Mouse (Mus musculus): Measurements from ENCODE around the gene Cib2.

Gene Cib2

GRCm38 (mm10) chr9:54538244-54538643 lies 21.8 kb downstream of the Cib2 start:
- Histone ChIP-seq H3K4me1 (replicated peaks; ENCODE audit: low read depth, low read length) (peaks cover 4% of the 10 kb centered on the region; the same call in 1 of the 2 replicates), H3K27me3 (ENCODE audit: insufficient read depth, low read length) (peaks cover 48% of the 10 kb centered on the region), H3K9me3 (ENCODE audit: low read length) (no peaks in the 10 kb centered on the region), H3K36me3 (ENCODE audit: insufficient read depth, low read length) (no peaks in the 10 kb centered on the region), H3K4me3 (replicated peaks; ENCODE audit: low read length) (no peak overlapping the region)
- TF ChIP-seq CTCF (conservative IDR thresholded peaks at IDR 0.05; ENCODE audit: low read length) (no peak), POU5F1 (IDR thresholded peaks at IDR 0.05; ENCODE audit: borderline replicate concordance, low read length) (no peak), NANOG (IDR thresholded peaks at IDR 0.05; ENCODE audit: borderline replicate concordance, low read length) (no peak)

GRCm38 (mm10) chr9:54537480-54537879 lies 22.5 kb downstream of the Cib2 start:
- peaks cover 4% of the 10 kb centered on the region; the same call in 1 of the 2 replicates for H3K4me1 ChIP-seq (replicated peaks; ENCODE audit: low read depth, low read length)
- peaks cover 41% of the 10 kb centered on the region for H3K27me3 ChIP-seq (ENCODE audit: insufficient read depth, low read length)
- H3K9me3 ChIP-seq (ENCODE audit: low read length): no peaks in the 10 kb centered on the region
- no peak for TF ChIP-seq NANOG (IDR thresholded peaks at IDR 0.05; ENCODE audit: borderline replicate concordance, low read length)
- TF ChIP-seq CTCF (conservative IDR thresholded peaks at IDR 0.05; ENCODE audit: low read length): no peak
- TF ChIP-seq POU5F1 (IDR thresholded peaks at IDR 0.05; ENCODE audit: borderline replicate concordance, low read length): no peak
- no peak overlapping the region for H3K4me3 ChIP-seq (replicated peaks; ENCODE audit: low read length)
- H3K36me3 ChIP-seq (ENCODE audit: insufficient read depth, low read length): no peaks in the 10 kb centered on the region

- Histone ChIP-seq H3K4me3 (replicated peaks; ENCODE audit: low read length) (no peak overlapping the region), H3K36me3 (ENCODE audit: insufficient read depth, low read length) (no peaks in the 10 kb centered on the region), H3K9me3 (ENCODE audit: low read length) (no peaks in the 10 kb centered on the region), H3K4me1 (replicated peaks; ENCODE audit: low read depth, low read length) (peaks cover 4% of the 10 kb centered on the region; the same call in 1 of the 2 replicates), H3K27me3 (ENCODE audit: insufficient read depth, low read length) (peaks cover 38% of the 10 kb centered on the region)
- TF ChIP-seq NANOG (IDR thresholded peaks at IDR 0.05; ENCODE audit: borderline replicate concordance, low read length): no peak
Observed at GRCm38 (mm10) chr9:54537030-54537429, 23.0 kb downstream of the Cib2 start.

GRCm38 (mm10) chr9:54536236-54536635 lies 23.8 kb downstream of the Cib2 start:
- no peak overlapping the region for H3K4me3 ChIP-seq (replicated peaks; ENCODE audit: low read length)
- no peak for TF ChIP-seq NANOG (IDR thresholded peaks at IDR 0.05; ENCODE audit: borderline replicate concordance, low read length)
- no peak for TF ChIP-seq POU5F1 (IDR thresholded peaks at IDR 0.05; ENCODE audit: borderline replicate concordance, low read length)
- no peak for TF ChIP-seq CTCF (conservative IDR thresholded peaks at IDR 0.05; ENCODE audit: low read length)
- H3K9me3 ChIP-seq (ENCODE audit: low read length): no peaks in the 10 kb centered on the region
- H3K4me1 ChIP-seq (replicated peaks; ENCODE audit: low read depth, low read length): peaks cover 4% of the 10 kb centered on the region; the same call in 1 of the 2 replicates
- H3K36me3 ChIP-seq (ENCODE audit: insufficient read depth, low read length): no peaks in the 10 kb centered on the region
- peaks cover 38% of the 10 kb centered on the region for H3K27me3 ChIP-seq (ENCODE audit: insufficient read depth, low read length)

GRCm38 (mm10) chr9:54533975-54534374 lies 26.0 kb downstream of the Cib2 start:
- peaks cover 4% of the 10 kb centered on the region; the same call in 1 of the 2 replicates for H3K4me1 ChIP-seq (replicated peaks; ENCODE audit: low read depth, low read length)
- no peak overlapping the region for H3K4me3 ChIP-seq (replicated peaks; ENCODE audit: low read length)
- no peak for TF ChIP-seq CTCF (conservative IDR thresholded peaks at IDR 0.05; ENCODE audit: low read length)
- no peak for TF ChIP-seq POU5F1 (IDR thresholded peaks at IDR 0.05; ENCODE audit: borderline replicate concordance, low read length)
- TF ChIP-seq NANOG (IDR thresholded peaks at IDR 0.05; ENCODE audit: borderline replicate concordance, low read length): no peak
- H3K27me3 ChIP-seq (ENCODE audit: insufficient read depth, low read length): peaks cover 19% of the 10 kb centered on the region
- H3K36me3 ChIP-seq (ENCODE audit: insufficient read depth, low read length): no peaks in the 10 kb centered on the region
- H3K9me3 ChIP-seq (ENCODE audit: low read length): no peaks in the 10 kb centered on the region

GRCm38 (mm10) chr9:54532926-54533325 lies 27.1 kb downstream of the Cib2 start:
- H3K4me1 ChIP-seq (replicated peaks; ENCODE audit: low read depth, low read length): no peaks in the 10 kb centered on the region
- TF ChIP-seq POU5F1 (IDR thresholded peaks at IDR 0.05; ENCODE audit: borderline replicate concordance, low read length): no peak
- TF ChIP-seq NANOG (IDR thresholded peaks at IDR 0.05; ENCODE audit: borderline replicate concordance, low read length): no peak
- no peak for TF ChIP-seq CTCF (conservative IDR thresholded peaks at IDR 0.05; ENCODE audit: low read length)
- no peaks in the 10 kb centered on the region for H3K36me3 ChIP-seq (ENCODE audit: insufficient read depth, low read length)
- H3K4me3 ChIP-seq (replicated peaks; ENCODE audit: low read length): no peak overlapping the region
- H3K27me3 ChIP-seq (ENCODE audit: insufficient read depth, low read length): peaks cover 19% of the 10 kb centered on the region
- no peaks in the 10 kb centered on the region for H3K9me3 ChIP-seq (ENCODE audit: low read length)

GRCm38 (mm10) chr9:54531421-54531820 lies 28.6 kb downstream of the Cib2 start:
- H3K36me3 ChIP-seq (ENCODE audit: insufficient read depth, low read length): no peaks in the 10 kb centered on the region
- no peaks in the 10 kb centered on the region for H3K9me3 ChIP-seq (ENCODE audit: low read length)
- H3K27me3 ChIP-seq (ENCODE audit: insufficient read depth, low read length): peaks cover 19% of the 10 kb centered on the region
- no peak for TF ChIP-seq NANOG (IDR thresholded peaks at IDR 0.05; ENCODE audit: borderline replicate concordance, low read length)
- no peak for TF ChIP-seq CTCF (conservative IDR thresholded peaks at IDR 0.05; ENCODE audit: low read length)
- no peak for TF ChIP-seq POU5F1 (IDR thresholded peaks at IDR 0.05; ENCODE audit: borderline replicate concordance, low read length)
- no peak overlapping the region for H3K4me3 ChIP-seq (replicated peaks; ENCODE audit: low read length)
- H3K4me1 ChIP-seq (replicated peaks; ENCODE audit: low read depth, low read length): no peaks in the 10 kb centered on the region

GRCm38 (mm10) chr9:54530836-54531235 lies 29.2 kb downstream of the Cib2 start:
- Histone ChIP-seq H3K36me3 (ENCODE audit: insufficient read depth, low read length) (no peaks in the 10 kb centered on the region), H3K4me1 (replicated peaks; ENCODE audit: low read depth, low read length) (no peaks in the 10 kb centered on the region), H3K4me3 (replicated peaks; ENCODE audit: low read length) (no peak overlapping the region), H3K27me3 (ENCODE audit: insufficient read depth, low read length) (peaks cover 18% of the 10 kb centered on the region), H3K9me3 (ENCODE audit: low read length) (no peaks in the 10 kb centered on the region)
- TF ChIP-seq CTCF (conservative IDR thresholded peaks at IDR 0.05; ENCODE audit: low read length) (no peak), NANOG (IDR thresholded peaks at IDR 0.05; ENCODE audit: borderline replicate concordance, low read length) (no peak), POU5F1 (IDR thresholded peaks at IDR 0.05; ENCODE audit: borderline replicate concordance, low read length) (no peak)

GRCm38 (mm10) chr9:54529950-54530349 lies 30.1 kb downstream of the Cib2 start:
- peaks cover 10% of the 10 kb centered on the region for H3K27me3 ChIP-seq (ENCODE audit: insufficient read depth, low read length)
- H3K4me3 ChIP-seq (replicated peaks; ENCODE audit: low read length): no peak overlapping the region
- H3K4me1 ChIP-seq (replicated peaks; ENCODE audit: low read depth, low read length): no peaks in the 10 kb centered on the region
- no peak for TF ChIP-seq NANOG (IDR thresholded peaks at IDR 0.05; ENCODE audit: borderline replicate concordance, low read length)
- H3K9me3 ChIP-seq (ENCODE audit: low read length): no peaks in the 10 kb centered on the region
- H3K36me3 ChIP-seq (ENCODE audit: insufficient read depth, low read length): no peaks in the 10 kb centered on the region
